Mouse (Mus musculus) natural killer cell, adult 2 months (primary cell): ENCODE data around the gene Qrfpr.

ENCODE experiments used
- DNase-seq, 2 experiments: peaks; one replicate each; pipeline ENCODE4 v3.0.0; 2022; ENCODE audit warnings: low spot score in 2 of 2

Qrfpr gene

GRCm38 (mm10) chr3:36150934-36151686 lies 71.0 kb downstream of the Qrfpr start, which contains the start of gene D3Ertd254e:
D3Ertd254e (plus strand) TSS chr3:36151017.
- DNase-seq = peak; percentile 71

GRCm38 (mm10) chr3:36150537-36150933 lies 71.6 kb downstream of the Qrfpr start:
- DNase-seq = no peak

- DNase-seq = no peak
Measured at GRCm38 (mm10) chr3:36138996-36139395, 83.1 kb downstream of the Qrfpr start.

GRCm38 (mm10) chr3:36138171-36138660 lies 83.9 kb downstream of the Qrfpr start:
- DNase-seq = no peak

- peak; percentile 11 to 13 for DNase-seq
Measured at GRCm38 (mm10) chr3:36137560-36137959, 84.6 kb downstream of the Qrfpr start.

GRCm38 (mm10) chr3:36136152-36136551 lies 86.0 kb downstream of the Qrfpr start:
- no peak for DNase-seq
